Mouse (Mus musculus) leukemia stem cell, adult 10-12 weeks (primary cell): ENCODE measurements around the gene Cdc20b. TPM values are rescaled to one million over a fixed set of nuclear protein-coding genes. Genes with fewer than 3 reads are reported as not detected.

Experiments
- polyA plus RNA-seq: library from polyadenylated mRNA; stranded (reverse); fragments of >175 nt; gene quantifications from 2 replicates; pipeline ENCODE4 v1.2.3, GENCODE M21; 2012; ENCODE audit warnings: low replicate concordance

Gene Cdc20b
- polyA plus RNA-seq: 0.11 TPM in 1 of 2 replicates, not detected in the other

DNA sequence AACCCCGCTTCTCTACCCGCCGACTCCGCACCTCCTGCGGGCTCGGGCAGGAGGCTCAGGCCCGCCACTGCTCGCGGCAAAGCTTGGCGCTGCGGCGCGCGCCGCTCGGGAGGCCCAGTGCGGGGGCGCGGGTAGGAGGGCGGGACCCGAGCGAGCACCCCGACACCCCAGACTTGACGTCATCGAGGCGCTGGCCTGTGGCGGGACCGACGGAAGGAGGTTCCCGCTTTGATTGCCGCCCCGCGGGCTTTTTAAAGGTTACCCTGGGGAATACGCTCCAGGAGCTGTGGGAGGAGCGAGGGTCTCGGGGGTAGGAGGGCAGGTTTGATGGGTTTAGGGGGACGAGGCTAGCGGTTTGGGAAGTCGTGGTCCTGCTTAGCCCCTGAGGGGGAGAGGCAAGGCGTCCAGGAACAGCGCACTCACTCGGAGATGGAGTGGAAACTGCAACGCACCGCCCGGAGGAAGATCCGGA lies at the start of gene Cdc20b:
Gene Cdc20b, plus strand, starts transcription at position 162 of the 472 bp plus-strand sequence.

DNA sequence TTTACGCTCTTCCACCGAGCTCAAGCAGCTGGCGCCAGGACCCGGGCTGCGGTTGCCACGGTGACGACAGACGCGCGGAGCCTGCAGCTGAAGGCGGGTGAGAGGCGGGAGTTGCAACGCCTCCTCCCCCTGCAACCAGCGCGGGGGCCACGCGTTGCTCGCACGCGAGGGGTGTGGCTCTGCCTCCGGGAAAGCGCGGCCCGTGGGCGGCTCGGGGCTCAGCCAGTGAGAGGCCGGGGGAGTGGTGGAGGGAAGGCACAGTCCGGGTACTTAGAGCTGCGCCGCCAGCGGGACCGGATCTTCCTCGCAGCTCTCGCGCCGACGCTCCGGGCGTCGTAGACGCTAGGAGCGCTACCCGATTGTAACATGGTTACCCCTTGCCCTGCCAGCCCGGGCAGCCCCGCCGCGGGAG lies 47.4 kb upstream of the Cdc20b start, which contains the start of gene Ccno:
Gene Ccno, plus strand, starts transcription at position 271 of the 412 bp plus-strand sequence.

DNA sequence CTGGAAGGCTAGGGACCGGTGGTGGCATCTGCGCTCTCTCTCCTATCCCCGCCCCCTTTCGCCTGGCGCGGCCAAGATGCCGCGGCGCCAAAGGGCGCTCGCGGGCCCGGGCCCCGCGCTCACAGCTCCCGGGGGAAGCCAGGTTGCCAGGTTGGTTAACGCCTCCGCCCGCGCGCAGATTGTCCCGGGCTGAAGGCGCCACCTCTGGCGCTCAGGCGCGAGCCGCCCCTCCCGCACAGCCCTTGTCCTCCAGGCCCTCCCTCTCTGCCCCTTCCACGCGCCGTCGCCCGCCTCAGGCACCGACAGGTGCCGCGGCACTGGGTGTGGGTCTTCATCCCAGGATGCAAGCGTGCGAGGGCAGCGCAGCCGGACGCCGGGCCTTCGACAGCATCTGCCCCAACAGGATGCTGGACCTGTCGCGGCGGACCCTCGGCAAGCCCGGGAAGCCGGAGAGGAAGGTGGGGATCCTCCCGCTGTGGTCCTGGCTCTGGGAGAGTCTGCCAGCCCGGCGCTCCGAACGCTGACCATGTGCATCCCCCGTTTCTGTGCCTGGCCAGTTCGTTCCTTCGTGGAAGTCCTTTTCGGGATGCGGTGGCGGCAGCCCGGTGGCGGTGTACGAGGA lies 41.3 kb upstream of the Cdc20b start, which contains the start of gene Mcidas:
Gene Mcidas, plus strand, starts transcription at position 315 of the 622 bp plus-strand sequence.

DNA sequence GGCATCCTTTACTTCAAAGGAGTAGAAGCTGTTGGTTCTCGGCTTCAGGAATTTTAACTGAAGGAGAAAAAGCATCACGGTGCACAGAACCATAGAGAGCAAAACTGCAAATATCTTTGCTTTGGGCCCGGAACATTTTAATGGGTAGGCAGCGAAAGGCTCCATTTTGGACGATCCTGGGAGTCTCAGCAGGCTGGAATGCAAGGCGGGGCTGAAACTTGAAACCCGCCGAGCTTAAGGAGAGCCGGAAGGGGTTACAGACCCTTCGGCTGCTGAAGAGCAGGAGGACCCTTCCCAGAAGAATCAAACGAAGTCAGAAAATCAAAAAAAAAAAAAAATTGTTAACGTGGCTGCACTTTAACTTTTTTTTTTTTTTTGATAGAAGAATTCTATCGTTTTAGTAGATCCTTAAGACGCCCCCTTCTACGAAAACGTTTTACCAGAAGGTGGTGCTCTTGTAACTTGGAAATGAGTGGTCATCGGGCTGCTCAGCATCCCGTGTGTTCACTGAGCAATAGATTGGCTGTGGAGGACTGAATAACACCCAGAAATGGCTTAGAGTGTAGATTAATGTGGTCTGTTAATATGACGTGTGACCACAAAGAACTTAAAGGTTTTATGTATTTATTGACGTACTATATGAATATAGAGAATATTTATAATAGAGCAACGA lies 11.4 kb downstream of the Cdc20b start, which contains the start of gene Gpx8:
Gene Gpx8, minus strand, starts transcription at position 200 of the 673 bp plus-strand sequence.

DNA sequence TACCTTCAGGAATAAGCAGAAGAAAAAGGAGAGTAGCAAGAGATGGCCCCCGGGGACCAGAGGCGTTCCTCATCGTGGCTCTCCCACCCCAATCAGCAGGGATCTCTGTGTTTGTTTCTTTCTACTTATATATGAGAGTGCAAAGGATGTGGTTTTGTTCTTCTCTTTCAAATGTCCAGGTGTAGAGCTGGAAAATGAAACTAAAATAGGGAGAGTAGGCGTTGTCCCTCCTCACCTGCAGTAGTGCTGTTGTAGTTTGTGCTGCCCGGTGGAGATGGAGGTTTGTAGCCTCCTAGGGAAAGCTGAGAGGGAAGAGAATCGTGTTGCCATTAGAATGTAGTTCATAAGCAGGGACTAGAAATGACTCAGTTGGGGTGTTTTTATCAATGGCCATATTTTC lies 66.0 kb downstream of the Cdc20b start, which contains the start of gene Gzma:
Gene Gzma, minus strand, starts transcription at position 103 of the 400 bp plus-strand sequence.

Other genes with a start within 250 kb of the Cdc20b start
- gene Plpp1, start 234.3 kb upstream of the Cdc20b start, polyA plus RNA-seq: 36.3 and 39.7 TPM in 2 replicates
- gene Mtrex, start 107.7 kb upstream of the Cdc20b start, polyA plus RNA-seq: 0.70 and 2.6 TPM in 2 replicates
- 5.4 and 5.8 TPM in 2 replicates for gene Dhx29, start 107.7 kb upstream of the Cdc20b start, polyA plus RNA-seq
- gene Ccno, start 47.3 kb upstream of the Cdc20b start, polyA plus RNA-seq: 0.34 TPM in 1 of 2 replicates, not detected in the other
- gene Mcidas, start 41.3 kb upstream of the Cdc20b start, polyA plus RNA-seq: not detected in 2 replicates
- 0.23 TPM in 1 of 2 replicates, not detected in the other for gene Gpx8, start 11.3 kb downstream of the Cdc20b start, polyA plus RNA-seq
- 3.2 TPM in 1 of 2 replicates, not detected in the other for gene Gzma, start 65.9 kb downstream of the Cdc20b start, polyA plus RNA-seq
- gene Esm1, start 174.5 kb downstream of the Cdc20b start, polyA plus RNA-seq: 0.34 TPM in 1 of 2 replicates, not detected in the other
- not detected in 2 replicates for gene Gzmk, start 190.8 kb downstream of the Cdc20b start, polyA plus RNA-seq